Mouse (Mus musculus) right cerebral cortex, postnatal 10 days (tissue): Measurements from ENCODE around the gene Lmx1b.

Experiments
- DNase-seq, 2 experiments: peaks; one replicate each; pipeline ENCODE4 v3.0.0; 2021; ENCODE audit warnings: low spot score in 2 of 2

The Lmx1b gene

DNA sequence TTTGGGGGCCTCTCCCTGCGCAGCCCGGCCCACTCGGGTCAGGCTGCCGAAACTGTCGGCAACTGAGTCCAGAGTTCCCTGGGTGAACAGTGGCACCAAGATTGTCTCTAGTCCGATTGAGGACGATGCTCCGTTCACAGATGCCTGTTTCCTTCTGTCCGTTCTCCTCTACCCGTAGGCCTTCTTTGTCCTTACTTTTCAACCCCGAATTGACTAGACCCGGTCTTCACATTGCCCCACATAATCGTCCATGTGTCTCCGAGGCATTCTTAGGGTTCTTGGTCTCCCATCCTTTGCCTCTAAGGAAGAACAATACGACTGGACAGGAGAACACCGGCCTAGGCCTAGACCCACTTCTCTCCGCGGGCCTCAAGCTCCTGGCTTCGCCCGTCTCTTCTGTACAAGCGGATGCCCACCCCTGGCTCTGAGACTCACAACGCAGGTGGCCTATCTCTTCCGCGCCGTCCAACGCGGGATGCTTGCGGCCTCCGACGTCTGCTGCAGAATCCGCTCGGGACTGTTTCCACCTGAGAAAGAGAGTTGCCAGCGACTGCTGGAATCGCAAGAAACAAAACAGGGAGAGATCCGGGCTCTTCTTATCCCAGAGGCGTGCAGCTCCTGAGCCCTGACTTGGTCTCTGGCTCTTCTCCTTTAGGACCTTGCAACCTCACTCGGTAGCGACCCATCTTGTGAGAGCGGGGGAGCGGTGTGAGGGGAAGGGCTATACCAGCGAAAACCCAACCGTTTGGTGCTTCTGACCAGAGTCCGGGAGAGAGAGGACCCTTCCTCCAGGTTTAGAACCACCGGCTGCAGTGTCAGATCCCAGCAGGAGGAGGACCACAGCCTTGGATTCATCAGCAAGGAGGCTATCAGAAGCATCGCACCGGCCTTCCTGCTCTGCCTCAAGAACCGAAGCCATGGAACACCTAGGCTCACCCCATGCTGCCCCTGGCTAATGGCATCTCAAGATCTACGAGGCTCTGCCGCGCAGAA, 3.7 kb upstream of the Lmx1b start:
- DNase-seq = no peak

DNA sequence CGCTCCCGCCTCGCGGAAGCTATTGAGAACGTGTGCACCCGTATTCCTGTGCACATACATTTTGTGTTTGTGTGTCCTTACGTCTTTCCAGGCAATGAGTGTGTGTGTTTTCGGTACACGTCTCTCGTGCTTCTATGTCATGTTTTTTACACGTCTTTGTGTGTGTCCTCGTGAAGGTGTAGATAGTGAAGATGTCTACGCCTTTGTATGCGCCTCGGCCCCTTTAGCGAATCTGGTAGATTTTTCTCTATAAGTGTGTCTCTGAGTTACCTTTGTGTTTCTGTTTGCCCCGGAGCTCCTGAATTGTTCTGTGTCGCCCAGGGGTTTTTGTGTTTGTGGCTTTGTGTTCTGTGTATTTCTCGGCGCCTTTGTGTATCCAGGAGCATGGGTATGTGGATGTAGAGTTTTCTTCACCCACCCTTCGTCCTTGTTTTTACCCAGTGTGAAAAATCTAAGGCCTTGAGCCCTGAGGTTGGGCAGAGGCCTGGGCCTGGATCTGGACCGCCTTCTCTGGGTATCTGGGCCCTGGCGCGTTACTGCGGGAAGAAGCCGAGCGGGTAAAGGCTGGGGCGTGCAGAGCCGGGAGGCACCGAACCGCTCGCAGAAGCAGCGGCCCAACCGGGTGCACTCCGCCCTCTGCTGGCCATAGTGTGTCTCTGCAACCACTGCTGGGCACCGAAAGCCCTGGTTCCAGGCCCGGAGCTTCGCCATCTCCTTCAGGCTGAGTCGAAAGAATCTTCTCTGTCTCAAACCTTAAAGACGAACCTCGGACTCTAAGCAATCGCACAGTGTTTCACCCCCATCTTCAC, 2.5 kb upstream of the Lmx1b start:
- peak; percentile 49 to 71 for DNase-seq

DNA sequence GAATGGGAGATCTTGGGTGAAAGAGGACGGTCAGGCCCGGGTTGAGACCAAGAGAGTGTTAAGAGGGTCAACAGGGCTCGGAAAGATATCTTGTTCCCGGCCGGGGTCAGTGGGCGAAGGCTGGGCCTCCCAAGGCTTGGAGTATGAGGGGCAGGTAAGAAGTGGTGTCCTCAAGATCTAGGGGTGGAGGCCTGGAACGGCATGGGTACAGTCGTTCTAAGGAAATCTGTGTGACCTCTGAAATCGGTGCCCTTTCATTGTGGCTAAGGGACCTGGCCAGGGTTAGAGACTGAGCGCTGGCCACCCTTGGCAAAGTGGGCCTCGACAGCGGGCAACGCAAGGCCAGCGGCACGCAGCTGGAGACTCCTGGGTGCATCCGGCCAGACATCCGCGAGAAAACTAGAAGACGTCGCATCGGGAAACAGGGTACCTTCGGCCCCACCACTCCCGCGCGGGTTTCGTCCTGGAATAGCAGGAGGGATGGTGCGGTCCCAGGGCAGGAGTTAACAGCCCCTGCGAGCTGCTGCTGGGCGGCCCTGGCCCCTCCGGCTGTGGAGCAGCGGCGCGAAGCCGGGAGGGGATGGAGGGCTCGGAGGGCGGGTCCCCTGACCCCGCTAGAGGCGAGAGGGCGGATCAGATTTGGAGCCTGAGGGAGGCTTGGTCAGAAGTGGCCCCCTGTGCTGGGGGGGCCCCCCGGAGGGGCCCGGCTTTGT, 1.7 kb upstream of the Lmx1b start:
- no peak for DNase-seq

DNA sequence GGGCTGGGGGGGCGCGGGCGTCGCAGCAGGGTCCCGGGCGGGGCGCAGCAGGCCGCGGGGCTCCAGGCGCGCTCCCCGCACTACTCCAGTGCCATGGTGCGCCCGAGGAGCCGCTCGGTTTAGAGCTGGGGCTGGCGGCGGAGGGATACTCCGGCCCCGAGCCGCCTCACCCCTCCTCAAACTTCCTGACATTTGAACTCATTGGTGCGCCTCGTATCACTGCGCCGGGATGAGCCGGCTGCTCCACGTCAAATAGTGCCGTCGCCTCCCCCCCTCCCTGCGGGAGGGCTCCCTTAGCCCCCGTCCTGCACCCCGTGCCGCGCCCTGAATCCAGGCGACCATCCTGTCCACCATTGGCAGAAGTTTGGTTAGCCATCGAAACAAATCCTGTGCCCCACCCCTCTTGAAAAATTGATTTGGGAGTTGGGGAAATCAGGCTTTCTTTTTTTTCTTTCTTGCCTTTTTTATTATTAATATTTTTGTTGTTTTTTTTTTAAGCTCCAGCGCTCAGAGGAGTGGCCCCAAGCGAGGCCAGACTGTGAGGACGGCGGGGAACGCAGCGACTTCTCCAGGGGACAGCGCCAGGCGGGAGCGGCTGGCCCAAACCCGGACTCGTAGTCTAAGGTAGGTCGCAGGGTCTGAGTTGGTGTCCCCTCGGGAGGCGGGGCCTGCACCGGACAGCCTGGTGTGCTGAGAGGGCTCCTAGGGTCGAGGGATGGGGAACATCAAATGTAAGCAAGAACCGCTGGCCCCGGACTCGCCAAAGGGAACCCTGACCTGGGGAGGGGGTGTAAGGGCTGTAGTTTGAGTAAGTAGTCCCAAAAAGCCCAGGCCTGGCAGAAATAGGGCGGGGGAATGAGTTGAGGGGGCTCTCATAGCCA, 907 bp upstream of the Lmx1b start:
- no peak for DNase-seq

DNA sequence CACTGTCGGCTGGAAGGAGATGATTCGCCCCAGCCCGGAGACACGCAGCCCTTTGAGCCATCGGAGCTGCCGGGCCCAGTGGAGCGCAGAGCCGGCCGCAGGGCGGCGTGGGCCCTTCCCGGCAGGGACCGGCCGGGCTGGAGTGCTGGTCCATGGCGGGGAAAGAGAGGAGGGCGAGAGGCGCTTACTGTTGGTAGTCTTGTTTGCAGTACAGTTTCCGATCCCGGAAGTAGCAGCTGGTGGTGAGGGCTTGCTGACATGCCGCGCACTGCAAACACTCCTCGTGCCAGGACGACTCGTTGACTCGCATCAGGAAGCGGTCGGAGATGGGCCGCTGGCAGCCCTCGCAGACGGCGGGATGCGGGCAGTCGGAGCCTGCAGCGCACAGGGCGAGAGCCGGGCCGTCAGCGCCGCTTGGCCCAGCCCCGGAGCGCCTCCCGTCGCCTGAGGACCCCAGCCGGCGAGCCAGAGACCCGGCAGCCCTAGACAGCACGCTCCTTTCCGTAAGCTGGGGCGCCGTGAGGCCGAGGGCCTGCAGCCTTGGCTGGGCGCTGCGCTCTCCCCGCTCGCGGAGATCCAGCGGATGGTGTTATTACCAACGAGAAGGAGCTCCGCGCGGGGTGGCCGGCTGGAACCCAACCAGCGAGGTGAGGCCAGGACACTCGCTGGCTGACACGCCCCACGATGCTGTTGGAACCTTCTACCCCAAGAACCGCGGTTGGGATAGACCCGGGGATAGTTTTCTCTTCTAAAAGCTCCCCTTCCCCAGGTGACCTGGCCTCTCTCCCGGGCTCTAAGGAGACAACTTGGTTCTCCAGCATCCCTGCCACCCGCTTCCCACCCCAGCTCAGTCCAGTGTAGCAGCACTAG, 775 bp downstream of the Lmx1b start:
- no peak for DNase-seq

DNA sequence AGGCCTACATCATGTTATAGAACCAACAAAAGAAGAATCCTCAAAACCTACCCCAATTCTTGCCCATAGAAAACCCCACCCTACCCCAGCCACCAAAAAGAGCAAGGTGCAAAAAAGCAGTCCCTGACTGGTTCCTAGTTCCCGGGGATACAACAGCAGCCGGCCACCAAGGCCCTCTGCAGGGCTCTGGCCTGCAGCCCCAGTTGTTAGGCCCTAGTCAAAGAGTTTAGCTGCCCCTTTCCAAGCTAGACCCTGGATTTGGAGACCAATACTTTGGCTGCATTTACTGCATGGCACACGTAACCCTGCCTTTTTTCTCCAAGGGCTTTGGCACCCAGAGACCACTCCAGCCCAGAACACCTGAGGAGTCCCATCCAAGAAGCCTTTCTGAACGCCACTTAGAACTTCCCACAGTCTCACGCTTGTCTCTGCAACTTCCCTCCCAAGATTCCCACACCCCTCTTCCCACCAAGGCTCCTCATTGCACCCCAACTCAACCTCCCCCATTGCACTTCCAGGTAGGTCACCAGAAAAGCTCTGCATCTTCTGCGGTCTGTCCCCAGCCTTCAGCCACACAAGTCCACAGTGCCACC, 2.1 kb downstream of the Lmx1b start:
- DNase-seq = no peak

DNA sequence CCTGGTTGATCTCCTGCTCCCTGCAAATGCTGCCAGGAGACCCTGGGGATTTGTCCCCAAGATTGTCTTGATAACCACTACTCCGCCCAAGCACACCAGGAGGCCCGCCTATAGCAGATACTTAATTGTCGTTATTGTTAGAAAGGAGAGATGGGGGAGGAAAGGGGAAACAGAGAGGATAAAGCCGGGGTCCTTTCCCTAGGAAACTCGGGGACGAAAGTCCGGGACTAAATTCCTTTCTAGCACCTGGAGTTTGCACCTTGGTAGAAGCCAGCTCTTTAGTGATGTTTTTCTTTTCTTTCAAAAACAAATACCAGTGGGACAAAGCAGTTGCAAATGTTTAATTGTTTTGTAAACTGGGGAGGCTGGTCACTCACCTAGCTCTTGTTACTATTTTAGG, 3.0 kb downstream of the Lmx1b start:
- DNase-seq = no peak

DNA sequence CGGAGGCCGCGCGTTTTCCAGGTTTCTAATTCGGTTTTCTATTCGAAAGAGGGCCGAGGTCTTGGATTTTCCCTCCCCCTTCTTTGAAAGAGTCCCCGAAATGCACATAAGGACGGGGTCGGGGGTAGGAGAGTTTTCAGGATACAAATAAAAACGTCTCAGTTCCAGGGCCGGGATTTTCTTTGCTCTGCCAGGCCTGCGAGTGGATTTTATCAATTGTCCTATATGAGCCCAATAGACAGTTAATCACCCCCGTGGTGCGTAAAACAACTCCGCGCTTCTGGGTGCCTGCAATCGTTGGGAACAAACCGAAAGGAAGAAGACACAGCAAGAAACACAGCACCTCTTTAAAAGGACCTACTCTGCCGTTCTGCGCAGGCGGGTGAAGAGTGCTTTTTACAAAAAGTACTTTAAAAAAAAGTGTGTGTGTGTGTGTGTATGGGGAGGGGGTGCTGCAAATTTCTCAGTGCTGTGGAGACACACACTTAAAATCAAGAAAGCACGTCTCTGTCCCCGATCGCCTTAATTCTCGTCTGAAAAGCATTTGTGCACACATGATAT, 3.6 kb downstream of the Lmx1b start:
- no peak for DNase-seq

DNA sequence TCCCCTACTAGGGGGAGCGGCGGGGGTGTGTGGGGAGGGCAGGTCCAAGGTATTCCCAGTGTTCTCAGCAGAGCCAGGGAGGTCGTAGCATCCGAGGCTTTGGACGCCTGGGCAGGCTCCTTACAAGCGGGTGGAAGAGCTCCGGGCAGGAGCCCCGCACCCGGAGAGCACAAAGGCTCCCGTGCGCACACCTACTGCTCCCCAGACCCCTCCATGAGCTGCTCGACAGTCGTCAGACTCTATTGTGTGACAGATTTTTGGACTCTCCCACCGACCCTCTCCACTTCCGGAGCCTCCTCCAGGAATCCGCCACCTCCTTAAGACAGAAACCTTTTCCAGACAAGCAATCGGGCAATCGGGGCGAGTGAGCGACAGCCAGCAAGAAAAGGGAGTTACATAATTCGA, 4.2 kb downstream of the Lmx1b start:
- no peak for DNase-seq

DNA sequence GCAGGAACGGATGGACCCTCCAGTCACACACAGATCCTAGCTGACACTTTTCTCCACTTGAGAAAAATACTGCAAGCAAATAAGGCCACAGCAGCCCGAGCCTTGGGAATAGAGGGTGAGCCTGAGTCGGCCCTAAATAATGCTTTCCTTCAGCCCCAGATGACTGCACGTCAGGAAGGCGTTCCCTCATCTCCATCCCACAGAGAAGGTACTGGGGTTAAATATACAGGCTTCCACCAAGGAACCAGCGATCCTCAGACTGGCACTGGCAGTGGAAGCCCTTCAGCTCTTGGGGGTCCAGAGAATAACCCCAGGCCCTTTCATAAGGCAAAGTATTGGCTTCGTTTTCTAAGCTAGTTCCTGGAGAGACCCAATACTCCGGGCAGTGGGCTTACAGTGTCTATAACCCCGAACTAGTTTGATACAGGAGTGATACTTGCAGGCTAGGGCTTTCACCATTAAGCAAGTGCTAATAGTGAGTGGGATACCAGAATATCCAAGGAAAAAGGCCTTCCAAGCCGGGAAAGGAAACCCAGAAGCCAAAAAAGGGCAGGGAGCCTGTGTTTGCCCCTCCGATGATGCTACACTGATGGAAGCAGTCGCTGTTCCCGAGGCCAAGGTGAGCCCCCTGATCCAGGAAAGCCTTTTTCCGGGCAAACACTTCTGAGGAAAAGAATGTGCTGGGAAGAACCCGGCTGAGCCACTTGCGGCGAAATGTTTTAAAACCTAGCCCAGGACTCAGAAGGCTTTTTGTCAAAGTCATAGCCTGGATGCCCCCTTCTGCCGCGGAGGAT, 4.8 kb downstream of the Lmx1b start:
- no peak for DNase-seq

DNA sequence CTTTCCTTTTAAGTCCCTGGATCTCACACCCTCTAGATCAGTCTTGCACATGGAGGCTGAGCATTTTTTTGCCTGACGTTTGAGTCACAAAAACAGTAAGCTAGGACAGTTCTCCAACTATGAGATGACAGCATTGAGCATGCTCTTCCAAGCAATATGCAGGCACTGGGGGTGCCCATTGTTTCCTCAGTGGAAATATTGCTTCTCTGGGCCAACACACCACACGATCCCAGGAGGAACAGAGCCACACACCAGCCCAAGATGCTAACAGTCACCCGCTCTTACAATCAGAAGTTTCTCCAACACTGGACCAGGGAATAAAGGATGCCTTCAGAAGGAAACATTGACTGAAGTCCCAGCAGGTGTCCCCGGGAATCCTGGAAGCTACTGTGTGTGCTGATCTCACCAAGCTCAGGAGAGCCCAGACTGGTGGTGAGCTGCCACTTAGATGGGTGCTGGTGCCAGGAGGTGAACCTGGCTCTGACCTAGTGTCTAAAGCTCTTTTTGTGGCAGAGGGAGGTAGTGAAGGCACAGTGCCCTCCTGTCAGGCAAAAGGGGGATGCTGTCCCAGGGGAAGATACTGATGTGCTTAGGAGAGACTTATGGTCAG, 5.7 kb downstream of the Lmx1b start:
- no peak for DNase-seq

DNA sequence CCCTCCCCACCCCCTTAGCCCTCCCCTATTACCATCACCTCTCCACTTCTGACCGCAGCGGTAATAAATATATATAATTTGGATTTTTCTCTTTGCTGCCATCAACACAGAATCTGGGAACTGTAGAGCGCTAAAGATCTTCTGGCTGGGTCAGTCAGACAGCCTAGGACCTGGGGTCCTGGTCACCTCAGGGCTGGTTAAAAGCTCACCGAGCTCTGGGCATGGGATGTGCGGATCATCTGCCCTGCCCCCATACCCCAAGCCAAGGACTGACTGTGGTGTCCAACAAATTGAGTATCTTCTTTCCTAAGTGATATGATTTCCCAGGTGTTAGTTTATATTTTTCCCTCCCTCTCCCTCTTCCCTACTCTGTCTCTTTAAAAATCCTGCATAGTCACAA, 6.4 kb downstream of the Lmx1b start:
- no peak for DNase-seq

DNA sequence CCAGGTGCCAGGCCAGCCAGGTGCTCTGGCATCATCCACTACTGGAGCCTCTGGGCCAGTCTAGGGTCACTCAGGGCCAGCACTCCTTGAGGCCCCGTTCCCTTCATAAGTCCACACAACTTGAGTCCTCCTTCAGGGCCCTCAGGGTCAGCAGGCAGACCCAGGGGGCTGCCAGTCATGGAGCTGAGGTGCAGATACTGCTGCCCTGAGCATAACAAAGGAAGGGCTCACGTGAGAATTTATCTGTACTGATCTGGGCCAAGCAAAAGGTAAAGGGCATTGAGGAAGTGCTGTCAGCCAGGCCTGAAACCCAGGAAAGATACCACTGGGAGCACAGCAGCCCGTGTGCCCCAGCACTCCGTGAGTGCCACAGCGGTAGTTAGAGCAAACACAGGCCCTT, 7.1 kb downstream of the Lmx1b start:
- DNase-seq = no peak

DNA sequence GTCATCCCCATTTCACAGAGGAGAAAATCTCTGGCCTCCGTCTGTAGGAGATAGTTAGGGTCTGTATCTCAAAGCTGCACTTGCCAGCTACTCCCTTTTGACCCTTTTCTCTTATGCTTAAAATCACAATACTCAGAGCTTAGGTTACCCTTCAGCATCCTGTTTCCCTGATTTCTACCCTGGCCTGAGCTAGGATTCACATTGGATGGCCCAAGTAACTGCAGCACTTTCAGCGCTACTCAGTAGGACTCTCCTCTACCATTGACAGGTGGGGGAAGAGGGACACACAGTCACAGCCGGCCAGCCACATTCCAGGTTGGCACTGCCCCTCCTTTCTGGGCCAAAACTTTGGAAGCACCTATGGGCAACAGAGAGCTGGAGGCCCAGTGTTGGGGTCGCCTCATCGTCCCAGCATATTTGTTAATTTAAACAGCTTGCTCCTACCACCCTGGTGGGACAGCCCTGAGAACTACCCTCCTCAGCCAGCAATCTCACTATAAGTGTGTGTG, 7.7 kb downstream of the Lmx1b start:
- DNase-seq = no peak

DNA sequence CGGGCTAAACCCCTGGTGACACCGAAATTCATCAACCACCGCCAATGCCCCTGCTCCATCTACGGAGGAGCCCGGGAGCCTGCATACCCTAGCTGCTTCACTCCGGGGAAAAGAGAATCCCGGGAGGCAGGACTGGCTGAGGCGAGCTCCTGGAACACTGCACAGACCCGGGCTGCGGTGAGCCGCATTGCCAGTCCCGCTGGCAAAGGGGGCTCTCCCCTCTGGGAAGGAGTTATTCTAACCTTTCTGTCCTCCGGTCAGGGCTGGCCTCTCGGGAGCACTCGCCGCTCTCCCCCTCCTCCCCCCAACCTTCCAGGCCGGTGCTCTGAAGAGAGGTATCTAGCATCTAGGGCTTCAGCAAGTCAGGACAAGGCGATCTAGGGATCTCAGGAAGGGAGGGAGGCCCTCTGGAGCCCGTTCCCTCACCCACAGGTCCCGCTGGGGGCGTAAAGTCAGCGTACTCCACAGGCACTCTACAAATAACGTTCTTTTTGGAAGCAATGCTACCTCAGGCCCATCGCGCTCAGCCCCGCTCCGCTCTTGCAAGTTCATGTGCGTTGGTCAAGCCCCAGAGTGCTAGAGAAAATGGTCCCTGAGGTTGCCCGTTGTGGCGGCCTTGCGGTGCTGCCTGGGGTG, 8.5 kb downstream of the Lmx1b start:
- no peak for DNase-seq

DNA sequence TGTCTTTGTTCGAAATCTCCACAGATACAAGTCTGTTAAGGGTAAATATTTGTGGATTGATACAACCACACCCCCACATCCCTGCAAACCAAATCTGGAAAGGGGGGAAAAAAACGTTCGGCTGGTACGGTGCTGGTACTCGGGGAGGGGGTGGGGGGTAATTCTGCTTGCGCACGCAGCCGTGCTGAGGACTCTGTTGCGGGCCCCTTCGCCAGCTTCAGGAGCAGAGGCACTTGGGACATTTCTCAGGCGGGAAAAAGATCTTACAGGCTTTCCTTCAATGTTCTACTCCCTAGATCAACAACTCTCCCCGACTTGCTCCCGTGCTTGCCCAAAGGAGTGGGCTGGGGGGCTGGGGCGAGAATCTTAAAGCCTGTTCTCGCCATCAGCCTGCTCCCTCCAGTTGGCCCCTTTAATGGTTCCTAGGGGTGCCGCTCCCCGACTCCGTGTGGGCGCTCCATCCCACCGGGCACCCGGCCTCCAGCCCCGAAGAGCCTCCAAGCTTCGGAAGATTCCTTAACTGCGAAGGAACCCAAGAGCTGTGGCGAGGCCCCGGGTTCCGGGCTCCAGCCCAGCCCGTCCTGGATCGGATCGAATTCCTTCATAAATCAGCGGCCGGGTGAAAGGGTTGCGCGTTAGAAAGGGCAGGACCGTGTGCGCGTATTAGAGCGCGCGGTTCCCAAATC, 9.1 kb downstream of the Lmx1b start:
- no peak for DNase-seq
